Mouse (Mus musculus) retina, adult 2 months (tissue): Measurements from ENCODE around the gene S1pr2.
A peak's percentile ranks its signal among the peaks of the same experiment; 100 is the strongest.

Source experiments
- DNase-seq: peaks from one replicate; pipeline ENCODE4 v3.0.0-alpha.2; 2012; ENCODE audit warnings: low read depth, low spot score

Gene S1pr2

DNA sequence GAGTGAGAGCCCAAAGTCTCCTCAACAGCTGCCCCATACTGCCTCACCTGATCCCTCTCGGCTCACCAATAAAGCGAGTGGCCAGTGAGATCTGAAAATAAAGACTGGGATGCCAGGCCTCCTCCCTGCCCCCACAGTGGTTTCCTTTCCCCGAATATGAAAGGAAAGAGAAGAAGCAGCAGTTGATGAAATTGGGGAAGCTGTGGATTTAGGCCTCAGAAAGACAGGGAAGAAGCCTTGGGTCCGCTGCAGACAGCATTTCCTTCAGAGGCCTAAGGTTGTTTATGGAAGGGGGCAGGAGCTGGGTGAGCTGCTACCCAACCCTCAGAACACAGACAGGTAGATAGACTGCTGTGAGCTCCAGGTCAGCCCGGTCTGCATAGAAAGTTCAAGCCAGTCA, 9.8 kb downstream of the S1pr2 start:
- no peak for DNase-seq

DNA sequence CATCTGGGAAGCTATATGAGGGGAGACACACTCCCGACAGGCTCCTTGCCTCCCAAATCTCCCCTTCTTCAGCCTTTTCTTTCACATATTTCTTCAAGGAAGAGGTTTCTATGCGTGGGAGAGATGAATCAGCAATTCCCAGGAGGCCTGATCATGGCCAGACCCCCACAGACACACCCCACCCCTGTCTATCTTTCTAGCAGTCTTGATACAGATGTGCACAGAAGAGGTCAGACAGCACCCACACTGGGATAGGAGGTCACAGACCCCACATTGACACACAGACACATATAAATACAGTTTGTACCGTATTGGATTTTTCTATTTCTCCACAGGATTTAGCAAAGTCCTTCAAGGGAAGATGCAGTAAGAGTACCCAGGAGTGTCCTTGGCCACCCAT, 10.6 kb downstream of the S1pr2 start:
- DNase-seq: no peak

DNA sequence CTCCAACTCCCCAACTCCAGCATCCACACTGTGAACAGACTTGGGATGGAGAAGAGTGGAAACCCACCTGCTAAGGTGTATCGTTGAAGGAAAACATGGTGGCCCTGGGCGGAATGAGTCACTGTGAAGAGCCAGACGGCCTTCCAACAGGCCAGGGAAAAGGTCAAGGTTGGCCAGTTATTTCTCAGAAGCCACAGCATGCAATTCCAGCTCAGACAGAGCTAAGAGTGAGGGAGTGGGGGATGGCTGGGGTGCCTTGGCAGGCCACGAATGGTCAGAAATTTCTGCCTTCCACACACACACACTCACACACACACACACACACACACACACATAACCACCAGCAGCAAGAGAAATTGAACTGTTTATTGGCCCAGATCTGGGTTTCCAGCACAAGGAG, 11.0 kb downstream of the S1pr2 start:
- DNase-seq: no peak

DNA sequence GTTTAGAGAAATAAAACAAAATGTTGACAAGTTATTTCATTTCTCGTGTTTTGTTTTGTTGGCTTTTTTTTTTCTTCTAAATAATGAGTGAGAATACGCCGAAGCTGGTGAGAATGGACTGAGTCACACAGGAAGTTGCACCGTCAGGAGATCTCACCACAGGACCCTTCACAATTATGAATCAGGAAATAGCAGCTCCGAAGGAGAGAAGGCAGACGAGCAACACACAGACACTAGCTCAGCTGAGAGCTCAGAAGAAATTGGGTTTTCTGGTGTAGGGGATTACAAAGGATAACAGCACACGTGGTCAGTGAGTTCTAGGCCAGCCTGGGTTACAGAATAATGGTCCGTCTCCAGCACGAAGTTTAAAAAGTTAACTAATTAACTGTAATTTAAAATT, 15.0 kb downstream of the S1pr2 start:
- DNase-seq: no peak

DNA sequence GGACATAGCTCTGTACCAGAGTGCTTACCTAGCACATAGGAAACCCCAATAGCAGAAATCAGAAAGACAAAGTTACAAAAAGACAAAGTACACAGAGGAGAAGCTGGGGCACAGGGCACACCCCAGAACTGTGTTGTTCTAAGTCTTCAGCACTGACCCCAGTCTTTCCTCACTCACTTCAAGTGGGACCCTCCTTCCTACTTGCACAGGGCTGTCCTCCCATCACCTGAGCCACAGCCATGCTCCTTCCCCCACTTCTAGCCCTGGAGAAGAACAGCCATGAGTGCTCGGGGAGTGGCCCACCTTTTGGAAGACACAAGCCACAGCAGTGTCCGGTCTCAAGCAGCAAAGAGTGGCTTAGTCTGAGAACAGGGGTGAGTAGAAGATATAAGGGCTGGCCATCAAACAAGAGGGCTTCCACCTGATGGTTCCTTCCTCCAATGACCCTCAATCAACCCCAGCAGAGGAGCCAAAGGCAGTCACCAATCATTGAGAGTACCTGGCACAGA, 17.1 kb downstream of the S1pr2 start, which contains the start of gene Dnmt1:
TSS of gene Dnmt1 (minus strand) at position 459 of the 509 bp plus-strand sequence.
- DNase-seq: no peak

DNA sequence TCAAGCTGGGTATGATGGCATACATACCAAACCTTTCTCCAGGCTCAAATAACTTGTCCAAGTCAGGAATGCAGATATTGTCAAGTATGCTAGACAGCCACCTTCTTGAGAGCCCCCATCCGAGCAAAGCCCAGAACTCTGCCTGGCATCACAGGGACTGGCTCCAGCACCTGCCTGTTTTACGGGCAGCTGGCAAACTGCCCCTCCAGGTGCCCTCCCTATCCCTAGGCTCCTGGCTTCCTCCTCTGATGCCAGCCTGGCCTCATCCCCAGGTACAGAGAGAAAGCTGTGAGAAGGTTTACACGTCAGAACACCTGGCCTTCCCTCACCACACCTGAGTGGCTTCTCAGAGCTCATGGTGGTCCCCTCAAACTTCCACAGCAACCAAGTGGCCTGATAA, 19.6 kb downstream of the S1pr2 start:
- DNase-seq: no peak

DNA sequence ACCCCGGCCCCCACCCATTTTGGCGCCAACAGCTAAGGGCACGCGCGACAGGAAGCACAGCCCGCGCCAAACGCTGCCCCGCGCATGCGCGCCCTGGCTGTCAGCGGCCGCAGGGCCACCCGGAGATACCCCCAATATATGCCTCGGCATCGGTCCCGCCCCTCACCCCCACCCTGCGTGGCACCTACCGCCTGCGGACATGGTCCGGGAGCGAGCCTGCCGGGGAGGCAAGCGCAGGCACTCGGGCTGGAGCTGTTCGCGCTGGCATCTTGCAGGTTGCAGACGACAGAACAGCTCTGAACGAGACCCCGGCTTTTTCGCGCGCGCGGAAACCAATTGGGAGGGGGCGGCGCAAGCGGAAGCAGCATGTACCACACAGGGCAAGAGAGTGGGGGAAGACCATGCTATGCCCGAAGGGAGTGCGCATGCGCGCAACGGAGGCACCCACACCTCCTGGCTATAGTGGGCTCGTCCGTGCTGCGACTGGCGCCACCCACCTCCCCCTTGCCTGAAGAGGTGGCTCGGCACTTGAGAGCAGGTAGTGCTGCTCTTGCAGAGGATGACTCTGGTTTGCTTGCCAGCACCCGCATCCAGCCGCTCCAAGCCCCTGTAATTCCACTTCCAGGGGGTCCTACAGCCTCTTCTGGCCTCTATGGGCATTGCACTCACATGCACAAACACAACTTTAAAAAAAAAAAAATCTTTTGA, 23.9 kb downstream of the S1pr2 start:
- peak; percentile 93 for DNase-seq

DNA sequence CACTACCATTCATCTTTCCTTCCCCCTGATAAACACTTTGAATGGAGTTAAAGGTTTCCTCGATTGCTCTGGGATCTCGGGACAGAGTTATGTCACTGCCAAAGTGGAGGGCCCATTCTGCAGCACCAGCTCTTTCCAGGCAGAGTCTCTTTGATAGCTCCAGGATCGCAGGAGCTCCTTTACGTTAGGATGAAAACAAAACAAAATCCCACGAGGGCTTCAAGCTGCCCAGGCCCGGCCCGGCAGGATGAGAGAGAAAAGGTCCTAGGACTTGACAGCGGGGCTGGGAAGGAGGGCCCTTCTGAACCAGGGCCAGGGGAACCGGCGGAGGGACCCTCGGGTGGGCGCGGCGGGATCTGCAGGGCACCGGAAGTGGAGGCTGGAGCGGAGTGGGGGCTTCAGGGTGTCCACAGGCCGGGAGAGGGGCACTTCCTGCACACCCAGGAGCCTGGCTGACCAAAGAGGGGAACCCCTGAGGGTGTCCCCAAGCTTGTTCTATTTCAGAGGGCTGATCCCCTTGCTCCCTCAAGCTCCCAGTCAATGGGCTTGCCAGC, 24.5 kb downstream of the S1pr2 start:
- DNase-seq: no peak

DNA sequence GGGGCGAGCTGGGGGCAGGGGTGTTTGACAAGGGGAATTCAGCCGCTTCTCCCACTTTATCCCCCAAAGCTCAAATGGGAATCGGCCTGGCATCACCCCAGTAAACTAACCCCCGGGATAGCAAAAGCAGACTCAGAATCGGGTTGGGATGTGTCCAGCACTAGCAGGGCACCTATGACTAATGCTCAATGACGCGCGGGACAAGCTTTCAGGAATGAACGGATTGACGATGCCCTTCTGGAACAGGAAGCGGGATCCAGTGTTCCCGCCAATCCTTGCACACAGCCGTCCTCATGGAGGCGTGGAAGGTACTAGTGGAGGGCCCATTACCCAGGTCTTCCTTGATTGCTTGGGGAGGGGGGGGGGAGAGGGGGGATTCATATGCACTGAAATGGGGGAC, 25.1 kb downstream of the S1pr2 start:
- no peak for DNase-seq

DNA sequence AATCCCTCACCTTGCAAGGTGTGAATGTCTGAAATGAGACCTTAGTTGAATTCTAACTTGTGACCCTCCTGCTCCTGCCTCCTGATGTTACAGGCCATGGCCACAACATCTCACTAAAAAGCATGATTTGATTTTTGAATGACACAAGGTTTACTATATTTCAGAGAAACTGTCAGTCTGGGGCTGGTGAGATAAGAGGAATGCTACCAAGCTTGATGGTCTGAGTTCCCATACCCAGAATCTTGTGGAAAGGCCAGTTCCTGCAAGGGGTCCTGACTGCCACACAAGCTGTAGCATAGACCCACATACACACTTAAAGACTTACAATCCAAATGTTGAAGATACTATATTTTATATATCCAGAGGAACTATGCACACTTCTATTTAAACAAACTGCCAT, 26.2 kb downstream of the S1pr2 start:
- DNase-seq: no peak

DNA sequence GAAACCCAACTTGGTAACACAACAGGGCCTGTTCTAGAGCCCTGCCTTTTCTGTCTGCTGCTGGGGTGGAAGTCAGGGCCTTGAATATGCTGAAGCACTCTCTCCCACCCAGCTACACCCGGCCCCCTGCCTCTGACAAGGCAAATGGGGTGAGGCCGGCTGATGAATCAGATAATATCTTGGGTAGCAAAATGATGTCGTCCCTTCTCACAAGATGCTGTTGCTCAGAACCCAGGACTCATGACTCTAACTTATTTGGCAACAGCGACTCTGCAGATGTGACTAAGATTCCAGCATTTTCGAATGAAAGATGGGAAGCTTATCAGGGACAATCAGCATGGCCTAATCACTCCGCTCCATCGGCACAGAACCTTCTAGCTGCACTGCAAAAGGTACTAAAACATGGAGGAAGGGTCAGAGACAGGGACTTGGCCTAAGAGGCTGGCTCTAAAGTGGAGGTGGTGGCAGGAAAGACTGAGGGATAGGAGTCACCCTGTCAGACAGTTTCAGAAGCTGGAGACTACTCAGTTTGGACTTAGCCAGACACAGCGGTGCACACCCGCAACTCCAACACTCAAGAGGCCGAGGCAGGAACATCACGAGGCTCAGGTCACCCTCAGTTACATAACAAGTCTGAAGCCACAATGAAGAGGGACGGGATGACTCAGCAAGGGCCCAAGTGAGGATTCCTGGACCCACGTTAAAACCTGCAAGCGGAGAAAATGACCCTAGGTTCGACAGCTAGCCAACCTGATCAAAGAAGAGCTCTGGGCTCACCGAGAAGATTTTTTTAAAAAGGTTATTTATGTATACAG, 30.3 kb downstream of the S1pr2 start:
- no peak for DNase-seq

DNA sequence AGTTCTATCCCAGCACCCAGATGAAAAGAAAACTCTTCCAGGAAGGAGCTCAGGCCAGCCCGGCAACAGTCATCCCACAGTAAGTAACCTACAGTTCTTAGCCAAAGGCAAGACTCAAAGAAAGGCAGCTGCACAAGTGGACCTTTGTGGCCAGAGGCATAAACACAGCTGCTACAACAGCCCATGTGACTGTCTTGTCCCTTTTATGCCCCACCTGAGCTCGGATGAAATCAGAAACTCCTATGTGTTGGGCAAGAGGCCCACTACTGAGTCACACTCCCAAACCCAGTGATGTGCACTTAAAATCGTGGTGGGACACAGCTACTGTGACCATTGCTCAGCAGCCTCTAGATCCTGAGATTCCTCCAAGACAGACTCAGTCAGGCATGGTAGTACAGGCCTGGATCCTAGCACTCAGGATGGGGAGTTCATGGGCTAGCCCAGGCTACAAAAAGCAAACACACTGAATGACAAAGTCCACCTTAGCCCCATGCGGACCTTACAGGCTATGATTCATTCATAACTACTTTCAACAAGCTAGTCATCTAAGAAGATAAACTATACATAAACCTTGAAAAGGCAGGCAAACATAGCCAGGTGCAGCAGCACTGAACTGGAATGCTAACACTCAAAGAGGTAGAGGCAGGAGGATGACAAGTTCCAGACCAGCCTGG, 31.7 kb downstream of the S1pr2 start:
- no peak for DNase-seq

DNA sequence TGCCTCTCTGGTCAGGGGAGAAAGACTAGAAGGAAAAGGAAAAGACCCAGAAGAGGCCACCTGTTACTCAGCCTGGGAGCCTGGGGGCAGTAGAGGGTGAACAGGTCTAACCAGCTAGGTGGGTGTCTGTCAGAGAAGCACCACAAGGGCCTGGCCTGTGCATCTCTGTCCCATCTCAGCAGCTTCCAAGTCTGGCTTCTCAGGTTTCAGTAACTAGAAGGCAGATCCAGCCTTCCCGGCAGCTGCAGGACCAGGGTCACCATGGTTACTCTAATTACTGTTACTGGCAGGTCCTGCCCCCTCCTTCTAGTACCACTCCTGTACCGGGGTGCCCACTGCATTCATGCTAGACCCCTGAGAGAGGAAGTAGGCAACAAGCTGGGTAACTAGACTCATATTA, 32.7 kb downstream of the S1pr2 start:
- DNase-seq: no peak

DNA sequence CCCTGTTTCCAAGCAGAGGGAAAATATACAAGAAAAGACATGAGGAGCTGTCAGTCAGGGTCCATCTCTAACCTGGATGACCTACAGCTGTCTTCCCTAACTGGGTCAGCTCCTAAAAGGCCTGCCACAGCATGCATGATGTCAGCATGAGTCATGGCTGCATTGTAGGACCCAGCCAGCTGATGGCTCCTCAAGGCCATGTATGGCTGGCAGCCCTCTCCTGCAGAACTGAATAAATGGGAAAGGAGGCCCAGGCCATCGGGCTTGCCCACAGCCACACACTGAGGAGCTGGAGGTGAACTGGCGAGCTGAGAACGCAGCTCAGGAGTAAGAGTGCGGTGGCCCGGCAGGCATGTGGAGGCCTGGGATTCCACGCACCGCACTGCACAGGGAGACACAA, 33.2 kb downstream of the S1pr2 start:
- no peak for DNase-seq

DNA sequence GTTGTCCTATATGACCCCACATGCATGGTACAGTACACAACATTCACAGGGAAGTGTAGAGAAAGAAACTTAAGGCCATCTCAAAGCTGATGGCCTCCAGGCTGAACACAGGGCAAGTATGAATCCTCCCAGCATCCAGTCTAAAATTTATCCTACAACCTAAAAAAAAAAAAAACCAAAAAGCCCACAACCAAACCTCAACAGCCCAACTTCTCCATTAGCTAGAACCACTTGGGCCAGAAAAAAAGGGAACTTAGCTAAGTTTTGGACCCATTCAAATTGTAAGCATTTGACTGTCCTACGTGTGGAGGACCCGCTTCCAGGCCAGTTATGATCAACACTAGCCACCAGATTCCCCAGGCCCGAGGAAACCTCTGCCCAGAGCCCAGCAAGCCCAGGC, 53.3 kb downstream of the S1pr2 start:
- no peak for DNase-seq

DNA sequence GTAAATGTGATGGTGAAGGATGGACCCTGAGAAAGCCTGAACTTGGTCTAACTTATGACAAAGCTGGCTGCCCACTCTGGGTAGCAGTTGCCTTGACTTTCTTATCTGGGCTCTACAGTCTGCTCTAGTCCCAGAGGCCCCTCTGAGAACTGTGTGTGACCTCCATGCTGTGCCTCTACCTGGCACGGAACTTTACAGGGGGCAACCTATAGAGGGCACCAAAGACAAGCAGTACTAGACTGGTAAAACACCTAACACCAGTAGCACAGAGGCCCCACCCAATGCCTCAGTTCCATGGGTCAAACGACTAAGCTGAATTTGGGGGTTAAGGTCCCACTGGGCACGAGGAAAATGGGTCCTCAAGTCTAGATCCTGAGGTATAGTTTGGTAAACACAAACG, 60.4 kb downstream of the S1pr2 start:
- no peak for DNase-seq
